Mouse (Mus musculus): ENCODE results near the gene Gm4778.
"Not testable (repeated sequence)": the region's sequence is repeated elsewhere in the genome, so short reads cannot be mapped to it uniquely, and the experiment has no call there.

Gene Gm4778

DNA sequence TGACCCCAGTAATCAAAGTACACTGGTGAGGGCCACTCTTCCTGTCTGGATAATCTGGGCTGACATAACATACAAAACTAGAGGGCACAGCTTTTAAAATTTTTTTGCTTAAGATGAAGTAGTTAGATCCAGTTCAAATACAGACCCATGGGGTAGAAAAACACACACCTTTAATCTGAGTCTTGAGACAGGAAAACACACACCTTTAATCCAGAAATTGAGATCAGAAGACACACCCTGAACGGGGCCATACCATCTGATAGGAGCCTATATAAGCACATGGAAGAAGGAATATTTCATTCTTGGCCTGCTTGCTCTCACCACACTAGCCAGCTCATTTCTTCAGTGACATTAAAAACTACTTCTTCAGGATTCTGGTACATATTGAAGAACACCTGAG, at the start of gene Gm4778:
Gm4778 (plus strand) TSS at position 301 of the 400 bp plus-strand sequence.
- not testable (repeated sequence) for DNase-seq

DNA sequence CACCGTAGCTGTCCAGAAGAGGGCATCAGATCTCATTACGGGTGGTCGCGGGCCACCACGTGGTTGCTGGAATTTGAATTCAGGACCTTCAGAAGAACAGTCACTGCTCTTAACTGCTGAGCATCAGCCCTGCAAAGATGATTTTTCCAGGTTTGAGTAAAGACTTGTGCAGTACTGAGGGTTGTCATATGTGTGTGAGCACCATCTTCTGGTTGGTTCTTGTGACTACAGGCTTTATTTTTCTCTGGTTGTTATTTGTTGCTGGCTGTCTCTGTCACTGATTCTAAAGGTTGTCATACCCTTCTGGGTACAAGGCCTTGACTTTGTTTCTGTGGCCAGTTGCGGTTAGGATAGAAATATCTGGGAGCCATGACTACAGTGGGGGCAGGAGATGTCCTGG, 3.2 kb upstream of the Gm4778 start:
- no peak for DNase-seq

DNA sequence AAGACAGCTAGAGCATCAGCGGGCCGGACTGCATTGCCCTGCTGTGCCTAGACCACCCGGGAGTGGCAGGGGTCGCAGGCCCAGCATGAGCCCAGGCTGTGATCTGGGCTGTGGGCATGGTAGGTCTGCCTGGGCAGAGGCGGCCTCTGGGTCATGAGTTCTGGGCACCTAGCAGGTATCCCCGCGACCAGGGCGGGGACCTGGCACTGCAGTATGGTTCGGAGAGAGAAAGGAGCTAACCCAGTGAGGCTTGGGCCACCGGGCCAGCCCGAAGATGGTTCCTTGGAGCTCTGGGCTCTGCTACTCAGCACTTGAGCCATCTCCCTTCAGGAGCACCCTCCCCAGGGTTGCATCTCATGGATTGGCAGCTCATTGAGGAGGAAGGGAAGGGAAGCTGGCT, 12.2 kb downstream of the Gm4778 start:
- no peak for DNase-seq

DNA sequence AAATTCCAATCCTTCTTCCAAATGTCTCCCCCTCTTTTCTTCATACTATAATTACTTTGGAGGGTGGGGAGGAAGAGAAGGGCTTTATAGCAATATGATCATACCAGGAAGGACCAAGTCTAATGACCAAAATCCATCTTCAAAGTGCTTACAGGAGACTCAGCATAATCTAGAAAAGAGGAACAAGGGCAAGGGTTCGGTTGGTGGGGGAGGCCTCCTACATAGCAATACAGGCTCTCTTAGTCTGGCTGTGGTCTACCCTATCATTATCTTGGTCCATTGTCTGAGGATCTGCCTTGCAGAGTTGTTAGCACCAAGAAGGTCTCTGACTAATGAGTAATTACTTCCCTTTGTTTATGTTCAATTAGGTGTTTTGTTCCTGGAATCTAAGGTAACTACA, 41.6 kb downstream of the Gm4778 start:
- no peak for DNase-seq

DNA sequence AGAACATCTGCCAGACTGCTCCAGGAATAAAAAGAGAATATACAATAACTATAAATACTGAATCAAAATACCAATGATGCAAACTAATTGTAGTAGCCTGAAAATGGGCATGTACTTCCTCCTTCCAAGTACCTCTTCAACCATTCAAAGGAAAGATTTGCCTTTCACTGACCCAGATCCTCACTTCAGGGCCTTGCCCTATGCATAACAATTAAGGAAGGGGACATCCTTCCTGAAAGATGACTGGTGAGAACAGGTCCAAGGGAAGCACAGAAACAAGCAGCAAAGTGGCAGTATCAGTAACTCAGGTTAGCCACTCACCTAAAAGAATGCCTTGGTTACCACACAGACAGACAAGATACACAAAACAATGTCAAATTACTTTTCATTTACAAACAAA, 43.1 kb downstream of the Gm4778 start:
- no peak for DNase-seq

DNA sequence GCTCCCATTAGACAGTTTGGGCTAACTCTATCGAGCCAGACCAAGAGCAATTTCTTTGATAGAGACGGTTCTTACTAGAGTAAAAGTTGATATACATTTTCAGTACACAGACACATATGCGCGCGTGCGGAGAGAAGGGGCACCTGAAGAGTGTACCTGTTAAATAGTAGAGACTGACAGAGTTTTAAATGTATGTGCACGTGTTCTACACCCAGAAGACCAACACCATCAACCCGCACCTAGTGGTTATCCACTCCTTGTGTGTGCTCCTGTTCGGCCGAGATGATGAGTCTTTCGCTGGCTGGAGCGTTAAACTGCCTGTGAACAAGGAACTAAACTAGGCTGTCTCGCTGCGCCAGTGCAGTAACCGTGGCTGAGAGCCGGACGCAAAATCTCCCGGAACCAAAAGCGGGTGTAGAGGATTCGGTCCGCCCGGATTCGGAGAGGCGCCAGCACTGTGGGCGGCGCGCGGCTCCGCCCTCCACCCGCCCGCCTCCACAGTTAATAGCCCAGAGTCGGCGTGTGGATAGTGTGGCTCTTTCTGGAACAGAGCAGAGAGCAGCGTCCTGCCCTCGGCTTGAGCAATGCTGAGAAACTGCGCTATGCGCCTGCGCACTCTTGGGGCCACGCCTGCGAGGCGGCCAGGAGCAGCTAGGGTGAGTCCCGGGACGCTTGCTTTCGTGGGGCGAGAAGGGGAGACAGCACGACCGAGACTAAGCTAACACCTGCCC, 46.0 kb downstream of the Gm4778 start, which contains the start of gene Them4:
Them4 (plus strand) TSS at position 457 of the 731 bp plus-strand sequence.
- DNase-seq = peak; percentile 94

DNA sequence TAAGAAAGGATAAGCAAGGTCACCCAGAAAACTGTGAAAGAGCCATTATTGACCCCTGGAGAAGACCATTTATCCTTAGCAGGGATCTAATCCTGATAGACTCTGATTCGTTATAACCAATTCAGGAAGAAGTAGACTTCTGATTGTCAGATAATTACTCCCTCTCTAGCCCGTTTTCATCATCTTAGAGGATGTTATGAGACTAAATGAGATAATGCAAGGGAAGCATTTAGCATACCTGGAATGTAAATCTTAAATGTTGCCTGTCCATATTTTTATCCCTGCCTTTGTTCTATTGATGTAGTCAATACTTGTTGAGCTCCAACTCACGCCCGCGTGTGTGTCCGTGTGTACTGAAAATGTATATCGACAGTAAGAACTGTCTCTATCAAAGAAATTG, 46.7 kb downstream of the Gm4778 start:
- DNase-seq = no peak

DNA sequence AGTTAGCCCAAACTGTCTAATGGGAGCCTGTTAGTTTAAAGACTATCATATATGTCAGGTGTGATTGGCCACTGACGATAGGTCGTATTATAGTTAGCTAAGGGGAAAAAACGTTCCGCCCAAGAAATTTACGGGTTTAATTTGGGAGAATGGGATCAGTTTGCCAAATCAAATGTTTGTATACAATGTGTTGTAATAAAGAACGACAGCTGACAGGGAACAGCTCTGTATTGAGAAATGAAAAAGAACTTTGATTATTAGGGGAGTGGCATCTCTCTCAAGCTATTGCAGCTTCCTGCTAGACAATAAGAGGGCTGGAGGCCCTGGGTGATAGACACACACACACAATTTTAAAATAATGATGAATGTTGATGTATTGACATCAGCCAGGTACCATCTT, 47.1 kb downstream of the Gm4778 start:
- DNase-seq = no peak

DNA sequence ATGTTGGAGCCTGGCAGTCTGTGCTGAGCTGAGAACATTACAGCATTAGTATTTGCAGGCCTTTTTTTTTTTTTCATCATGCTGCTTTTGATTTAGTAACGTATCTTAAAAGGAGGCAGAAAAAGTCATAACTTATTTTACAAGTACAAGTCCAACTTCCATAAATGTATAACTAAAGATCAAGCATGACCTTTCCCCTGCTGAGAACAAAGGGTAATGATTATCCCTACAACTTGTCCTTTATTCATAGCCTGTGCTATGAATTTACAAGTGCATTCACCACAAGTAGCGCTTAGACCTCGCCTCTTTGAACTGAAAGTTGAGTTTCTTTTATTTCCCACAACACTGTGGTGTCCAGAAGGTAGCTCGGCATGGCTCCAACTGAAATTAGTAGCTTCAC, 47.5 kb downstream of the Gm4778 start:
- no peak for DNase-seq
